Mouse (Mus musculus): ENCODE results near the gene Atf6b.

DNA sequence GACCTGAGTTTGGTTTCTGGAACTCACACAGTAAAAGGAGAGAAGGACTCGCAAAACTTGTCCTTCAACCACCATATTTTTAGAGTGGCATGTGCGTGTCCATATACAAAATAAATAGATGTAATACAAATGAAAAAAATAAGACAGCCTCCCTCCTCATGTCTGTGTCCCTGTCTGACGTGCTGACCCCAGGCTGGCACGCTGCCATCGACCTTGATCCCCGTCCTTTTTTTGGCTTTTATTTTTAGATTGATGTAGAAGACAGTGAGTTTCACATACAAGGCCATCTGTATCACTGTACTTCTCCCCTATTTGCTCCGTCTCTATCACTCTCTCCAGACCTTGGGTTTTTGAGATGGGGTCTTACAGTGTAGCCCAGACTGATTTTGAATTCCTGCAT, 17.5 kb downstream of the Atf6b start:
- TF ChIP-seq CTCF (IDR thresholded peaks at IDR 0.05; ENCODE audit: insufficient read depth, low read depth, low read length) (no peak), POLR2A (IDR thresholded peaks at IDR 0.05; ENCODE audit: insufficient read depth, low read depth, low read length) (no peak)

Data from olfactory bulb, adult 2 months (tissue).